Mouse (Mus musculus): ENCODE data around the gene Atpaf2.
A peak's percentile ranks its signal among the peaks of the same experiment; 100 is the strongest.

Atpaf2 gene

GRCm38 (mm10) chr11:60351925-60352371 is 66.3 kb downstream of the Atpaf2 start:
- peak in 1 of 2 experiments; percentile 58 for DNase-seq (ENCODE audit: inconsistent age in 2 of 2, low spot score in 1 of 2)

GRCm38 (mm10) chr11:60351388-60351787 is 66.9 kb downstream of the Atpaf2 start:
- peak in 1 of 2 experiments; percentile 58 for DNase-seq (ENCODE audit: inconsistent age in 2 of 2, low spot score in 1 of 2)
